Mouse (Mus musculus): ENCODE measurements at regions not wholly inside any gene's neighbourhood (a gene's known extent, or its start where the extent isn't known, plus 50 kb on each side); places are given as distances from the start of the nearest gene placed in this dataset.
"Not testable (repeated sequence)": the region's sequence is repeated elsewhere in the genome, so short reads cannot be mapped to it uniquely, and the experiment has no call there.

GRCm38 (mm10) chr16:20854696-20855213, 120.4 kb upstream of the Thpo start:
- DNase-seq = no peak

- DNase-seq = no peak
Observed at GRCm38 (mm10) chr16:20838151-20838550, 103.8 kb upstream of the Thpo start.

- DNase-seq = no peak
Observed at GRCm38 (mm10) chr16:20836866-20837265, 102.6 kb upstream of the Thpo start.

- not testable (repeated sequence) for DNase-seq
Observed at GRCm38 (mm10) chr16:20833838-20834237, 99.5 kb upstream of the Thpo start.

GRCm38 (mm10) chr16:20833301-20833700, 99.0 kb upstream of the Thpo start:
- peak; percentile 70 for DNase-seq

- DNase-seq = no peak
Observed at GRCm38 (mm10) chr16:20829732-20830435, 95.6 kb upstream of the Thpo start.

GRCm38 (mm10) chr16:20828996-20829731, 94.9 kb upstream of the Thpo start:
- DNase-seq = no peak

- no peak for DNase-seq
Observed at GRCm38 (mm10) chr16:20824226-20824625, 89.9 kb upstream of the Thpo start.

- no peak for DNase-seq
Observed at GRCm38 (mm10) chr16:20820939-20821338, 86.6 kb upstream of the Thpo start.

- DNase-seq = no peak
Observed at GRCm38 (mm10) chr16:20819568-20819967, 85.3 kb upstream of the Thpo start.

- DNase-seq = no peak
Observed at GRCm38 (mm10) chr16:20818711-20819189, 84.4 kb upstream of the Thpo start.

- DNase-seq = no peak
Observed at GRCm38 (mm10) chr16:20814976-20815375, 80.7 kb upstream of the Thpo start.

- no peak for DNase-seq
Observed at GRCm38 (mm10) chr16:20814240-20814639, 79.9 kb upstream of the Thpo start.

GRCm38 (mm10) chr16:20812025-20812424, 77.7 kb upstream of the Thpo start:
- peak; percentile 12 for DNase-seq

GRCm38 (mm10) chr16:20810322-20810721, 76.0 kb upstream of the Thpo start:
- DNase-seq = no peak

GRCm38 (mm10) chr16:20808263-20808662, 74.0 kb upstream of the Thpo start:
- no peak for DNase-seq

- no peak for DNase-seq
Observed at GRCm38 (mm10) chr16:20806739-20807138, 72.4 kb upstream of the Thpo start.

GRCm38 (mm10) chr16:20805793-20806192, 71.5 kb upstream of the Thpo start:
- no peak for DNase-seq

- DNase-seq = no peak
Observed at GRCm38 (mm10) chr16:20805086-20805485, 70.8 kb upstream of the Thpo start.

GRCm38 (mm10) chr16:20804601-20805017, 70.3 kb upstream of the Thpo start:
- DNase-seq = peak; percentile 84

GRCm38 (mm10) chr16:20803278-20803930, 69.1 kb upstream of the Thpo start:
- no peak for DNase-seq

GRCm38 (mm10) chr16:20802724-20803123, 68.4 kb upstream of the Thpo start:
- DNase-seq = no peak

GRCm38 (mm10) chr16:20800038-20800437, 65.7 kb upstream of the Thpo start:
- no peak for DNase-seq
